Mouse (Mus musculus) megakaryocyte, embryonic 14.5 days (primary cell): ENCODE measurements around the gene Fau.

Experiments
- FLI1 ChIP-seq: IDR thresholded peaks from 2 replicates; pipeline ENCODE4 v1.6.1; 2012; ENCODE audit warnings: low read length, inconsistent platforms, mixed read lengths
- GATA1 ChIP-seq: IDR thresholded peaks from 3 replicates; pipeline ENCODE4 v1.6.1; 2012; ENCODE audit warnings: mixed read lengths, low read length, inconsistent platforms, borderline replicate concordance

- no peak for TF ChIP-seq GATA1
- TF ChIP-seq FLI1 = no peak
Measured at GRCm38 (mm10) chr19:6058513-6058912, 869 bp downstream of the Fau start.
